Mouse (Mus musculus): ENCODE data around the gene Adamtsl3. TPM values are rescaled to one million over a fixed set of nuclear protein-coding genes. Genes with fewer than 3 reads are reported as not detected.

Gene Adamtsl3
- total RNA-seq, 2 experiments from 2014 or later = 12.8 to 19.0 TPM

DNA sequence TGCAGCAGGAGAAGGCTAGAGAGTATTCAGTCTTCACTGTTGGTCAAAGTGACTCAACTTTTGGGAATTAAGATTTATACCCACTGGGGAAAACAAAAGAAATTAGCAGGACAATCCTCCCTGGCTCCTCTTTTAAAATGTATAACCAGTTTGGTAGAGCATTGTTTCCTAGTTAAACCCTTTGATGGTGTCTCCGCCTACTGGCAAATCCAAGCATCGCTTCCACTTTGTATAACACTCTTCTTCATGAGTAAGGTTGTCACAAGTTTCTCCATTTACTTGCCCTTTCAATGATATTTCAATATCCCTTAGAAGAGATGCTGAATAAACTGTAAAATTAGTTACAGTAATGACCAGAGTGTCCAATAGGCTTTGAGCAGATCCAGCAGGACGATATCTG, 274.1 kb downstream of the Adamtsl3 start:
- no peak for DNase-seq (ENCODE audit: low spot score in 2 of 2)

DNA sequence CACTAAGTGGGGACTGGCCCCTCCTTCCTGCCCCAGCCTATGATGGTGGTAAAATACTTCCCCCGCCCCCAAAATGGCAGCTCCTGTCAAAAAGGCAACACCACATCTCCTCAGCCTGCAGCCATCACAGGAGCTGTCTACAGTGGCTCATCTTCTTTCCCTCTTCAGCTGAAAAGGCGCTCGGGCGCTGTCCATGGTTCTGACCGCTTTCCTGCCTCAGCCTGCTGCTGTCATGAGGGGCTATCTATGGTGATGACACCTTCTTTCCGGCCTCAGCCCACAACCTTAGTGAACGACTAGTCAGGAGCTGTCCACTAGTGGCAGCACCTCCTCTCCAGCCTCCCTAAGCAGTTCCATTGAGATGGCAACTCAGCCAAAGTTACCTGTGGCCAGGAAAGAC, 289.8 kb downstream of the Adamtsl3 start:
- DNase-seq (ENCODE audit: low spot score in 2 of 2) = peak; percentile 44 to 72

DNA sequence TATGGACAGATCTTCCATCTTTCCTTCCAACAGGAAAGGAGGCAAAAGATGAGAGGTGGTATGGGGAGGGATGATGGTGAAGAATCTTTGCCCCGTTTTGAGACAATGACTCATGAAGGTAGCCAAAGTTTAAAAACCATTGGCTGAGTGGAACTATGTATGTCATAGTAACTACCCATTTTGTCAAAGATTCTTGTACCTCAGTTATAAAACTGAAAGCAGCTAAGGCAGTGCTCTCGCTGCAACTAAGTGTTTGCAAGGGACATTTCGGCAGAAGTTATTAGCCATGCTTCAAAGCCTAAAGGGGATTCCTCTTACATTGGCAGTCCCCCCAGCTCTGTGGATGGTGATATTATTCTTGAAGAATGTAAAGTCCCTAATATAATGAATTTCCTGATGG, 311.7 kb downstream of the Adamtsl3 start:
- no peak for DNase-seq (ENCODE audit: low spot score in 2 of 2)

DNA sequence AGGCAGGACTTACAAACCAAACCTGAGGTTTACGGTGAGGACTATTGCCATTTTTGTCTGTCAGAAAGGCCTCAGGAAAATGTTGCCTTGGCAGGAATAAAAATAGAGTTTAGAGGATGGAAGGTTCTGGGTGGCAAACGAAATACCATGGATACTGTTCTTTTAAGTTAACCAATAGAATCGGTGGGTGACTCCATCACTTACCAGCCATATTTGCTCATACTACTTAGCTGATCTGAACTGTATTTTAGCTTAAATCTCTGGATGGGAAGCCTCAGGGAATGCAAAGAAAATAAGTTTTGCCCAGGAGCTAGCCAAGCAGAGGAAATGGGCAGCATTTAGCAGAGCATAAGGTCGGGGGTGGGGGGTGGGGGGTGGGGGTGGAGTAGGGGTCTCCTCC, 312.4 kb downstream of the Adamtsl3 start:
- no peak for DNase-seq (ENCODE audit: low spot score in 2 of 2)

DNA sequence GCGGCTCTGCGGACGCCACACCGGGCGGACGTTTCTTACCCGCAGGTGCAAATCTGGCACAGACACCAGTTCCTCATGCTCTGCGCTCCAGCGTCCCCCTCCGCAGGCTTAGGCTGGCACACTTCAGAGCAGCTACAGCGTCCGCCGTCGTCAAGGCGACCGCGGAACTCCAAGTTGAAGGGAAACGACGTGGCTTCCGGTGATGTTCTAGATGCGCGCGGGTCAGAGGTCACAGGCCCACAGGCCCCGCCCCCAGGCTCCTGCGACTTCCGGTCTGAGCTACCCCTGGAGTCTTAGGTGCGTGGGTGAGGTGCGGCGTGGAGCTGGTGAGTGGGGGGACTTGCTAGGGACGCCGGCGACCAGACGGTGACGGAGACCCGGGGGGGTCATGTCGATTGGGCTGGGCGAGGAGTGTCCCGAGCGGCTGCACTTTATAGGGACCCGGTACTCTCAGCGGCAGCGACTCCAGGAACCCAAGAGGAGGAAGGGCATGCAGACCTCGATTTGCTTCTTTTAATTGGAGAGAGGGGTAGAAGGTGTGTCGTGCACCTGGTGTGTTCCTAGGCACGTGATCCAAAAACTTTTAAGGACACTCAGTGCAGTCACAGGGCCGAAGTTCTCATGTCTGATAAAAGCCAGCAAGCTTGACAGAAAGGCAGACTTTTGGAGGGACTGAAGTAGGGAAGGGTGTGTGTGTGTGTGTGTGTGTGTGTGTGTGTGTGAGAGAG, 313.0 kb downstream of the Adamtsl3 start, which contains the start of the genes Saxo2 and Efl1:
TSS of gene Saxo2 (minus strand) at position 176 of the 728 bp plus-strand sequence.
TSS of gene Efl1 (plus strand) at position 262 of the 728 bp plus-strand sequence.
- DNase-seq (ENCODE audit: low spot score in 2 of 2) = peak; percentile 88 to 94

DNA sequence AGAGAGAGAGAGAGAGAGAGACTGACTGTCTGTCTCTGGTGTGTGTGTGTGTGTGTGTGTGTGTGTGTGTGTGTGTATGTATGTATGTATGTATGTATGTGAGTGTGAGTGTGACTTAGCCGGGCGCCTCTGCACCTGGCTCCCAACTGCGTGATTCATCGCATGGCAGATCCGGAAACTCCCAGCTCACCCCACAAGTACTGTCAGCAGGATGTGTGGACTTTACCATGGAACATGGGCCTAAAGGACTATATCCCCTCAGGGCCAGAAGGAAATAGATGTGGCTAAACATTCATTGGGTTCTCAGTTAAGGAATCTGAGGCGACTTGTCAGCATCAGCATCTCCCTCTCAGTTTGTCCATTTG, 313.6 kb downstream of the Adamtsl3 start:
- DNase-seq (ENCODE audit: low spot score in 2 of 2) = no peak

Other genes with a start within 250 kb of the Adamtsl3 start
- 1 to 10 TPM; 5.7 to 6.4 TPM for gene Sh3gl3, start 161.9 kb upstream of the Adamtsl3 start, total RNA-seq (2021)

Data from gastrocnemius, postnatal 4 days (tissue).